Mouse (Mus musculus) stomach, postnatal 0 days (tissue): ENCODE results near the gene Tmem253. TPM values are rescaled to one million over a fixed set of nuclear protein-coding genes. Genes with fewer than 3 reads are reported as not detected.

Source experiments
- ATAC-seq: fragments of 200-750 bp; cut with Nextera tagmentation; 2 replicates; pipeline ENCODE4 v1.8.0; 2017; ENCODE audit not compliant: low FRiP score, low TSS enrichment
- DNase-seq: peaks from one replicate; pipeline ENCODE4 v3.0.0-alpha.2; 2016; ENCODE audit warnings: low spot score
- H3K27ac ChIP-seq: fragments of 300-500 bp; sonication (generic); replicated peaks from 2 replicates; pipeline ENCODE4 v1.5.1; 2014; ENCODE audit warnings: mild to moderate bottlenecking, control low read depth
- H3K27me3 ChIP-seq: fragments of 300-500 bp; sonication (generic); 2 replicates; pipeline ENCODE4 v1.6.1; 2014; ENCODE audit warnings: low read length; ENCODE audit not compliant: control insufficient read depth, insufficient read depth
- H3K36me3 ChIP-seq: fragments of 300-500 bp; sonication (generic); 2 replicates; pipeline ENCODE4 v1.6.1; 2014; ENCODE audit warnings: low read length, mixed read lengths; ENCODE audit not compliant: control insufficient read depth, insufficient read depth
- H3K4me1 ChIP-seq: fragments of 300-500 bp; sonication (generic); replicated peaks from 2 replicates; pipeline ENCODE4 v1.6.1; 2014; ENCODE audit warnings: antibody characterized with exemption; ENCODE audit not compliant: control insufficient read depth, insufficient read depth
- H3K4me2 ChIP-seq: fragments of 300-500 bp; sonication (generic); replicated peaks from 2 replicates; pipeline ENCODE4 v1.6.1; 2014; ENCODE audit warnings: low read depth, mild to moderate bottlenecking, control low read depth, moderate library complexity
- H3K4me3 ChIP-seq: fragments of 300-500 bp; sonication (generic); 2 replicates; pipeline ENCODE4 v1.5.1; 2014; ENCODE audit warnings: low read depth, low read length, control low read depth
- H3K9ac ChIP-seq: fragments of 300-500 bp; sonication (generic); 2 replicates; pipeline ENCODE4 v1.6.1; 2014; ENCODE audit warnings: mild to moderate bottlenecking, low read length, control low read depth, mixed read lengths
- H3K9me3 ChIP-seq: fragments of 300-500 bp; sonication (generic); 2 replicates; pipeline ENCODE4 v1.6.1; 2016; ENCODE audit warnings: low read length; ENCODE audit not compliant: control insufficient read depth
- CTCF ChIP-seq: IDR thresholded peaks from 2 replicates; pipeline ENCODE4 v1.5.1; 2016; ENCODE audit warnings: antibody characterized with exemption, low read depth, mild to moderate bottlenecking, moderate library complexity
- EP300 ChIP-seq: optimal IDR thresholded peaks from 2 replicates; pipeline ENCODE3; 2016; ENCODE audit warnings: antibody characterized with exemption
- WGBS: fragments of 180-500 bp; shearing (Covaris S2); extraction: QIAGEN DNeasy Blood & Tissue Kit; methylation state at CpG from one replicate; pipeline ENCODE4 v1.1.7; 2014; 5-methylcytosine and 5-hydroxymethylcytosine counted together
- polyA plus RNA-seq: library from polyadenylated mRNA; unstranded; fragments of >200 nt; fragmentation: Nextera tagmentation; extraction: Ambion mirVana; gene quantifications from 2 replicates; pipeline ENCODE4 v1.2.1, GENCODE M21; 2015

Tmem253 gene
- polyA plus RNA-seq, 1 experiment from 2014 or later = 4.9 TPM

GRCm38 (mm10) chr14:52014271-52014760 is 1.1 kb upstream of the Tmem253 start:
- Histone ChIP-seq H3K9me3 (no peaks in the 10 kb centered on the region), H3K36me3 (no peaks in the 10 kb centered on the region), H3K27ac (peak overlapping the region; percentile 99), H3K27me3 (no peaks in the 10 kb centered on the region), H3K4me1 (peaks cover 13% of the 10 kb centered on the region; the same call in 1 of the 2 replicates), H3K9ac (peak overlapping the region; percentile 87), H3K4me3 (peak overlapping the region; percentile 60), H3K4me2 (peak overlapping the region; percentile 71)
- DNase-seq (no peak), ATAC-seq (0 out of 2 replicates have a peak, but pooled peaks have one; percentile 3)
- WGBS = 0% methylated on average over 4 of the region's 80 CpGs
- TF ChIP-seq EP300 (no peak), CTCF (no peak)

- WGBS = under 1% methylated on average over 14 of the region's 28 CpGs
- H3K4me1 ChIP-seq = peaks cover 13% of the 10 kb centered on the region; the same call in 1 of the 2 replicates
- no peaks in the 10 kb centered on the region for H3K36me3 ChIP-seq
- no peaks in the 10 kb centered on the region for H3K27me3 ChIP-seq
- TF ChIP-seq EP300 (no peak), CTCF (no peak)
- ATAC-seq = 0 out of 2 replicates have a peak, but pooled peaks have one; percentile 22
- H3K9ac ChIP-seq = peak overlapping the region; percentile 87
- H3K27ac ChIP-seq = peak overlapping the region; percentile 99
- peak; percentile 78 for DNase-seq
- peak overlapping the region; percentile 60 for H3K4me3 ChIP-seq
- peak overlapping the region; percentile 71 for H3K4me2 ChIP-seq
- no peaks in the 10 kb centered on the region for H3K9me3 ChIP-seq
Measured at GRCm38 (mm10) chr14:52014761-52015311, 622 bp upstream of the Tmem253 start.

- 83% methylated on average over 13 of the region's 13 CpGs for WGBS
- DNase-seq = peak; percentile 68
- no peak for ATAC-seq
- Histone ChIP-seq H3K4me3 (no peak overlapping the region), H3K4me1 (peaks cover 13% of the 10 kb centered on the region; the same call in 1 of the 2 replicates), H3K9ac (no peak overlapping the region), H3K36me3 (no peaks in the 10 kb centered on the region), H3K9me3 (no peaks in the 10 kb centered on the region), H3K27ac (peak overlapping the region; percentile 99), H3K4me2 (peak overlapping the region; percentile 11; the same call in 1 of the 2 replicates), H3K27me3 (no peaks in the 10 kb centered on the region)
- no peak for TF ChIP-seq CTCF
- TF ChIP-seq EP300 = no peak
Measured at GRCm38 (mm10) chr14:52016625-52017405, 1.4 kb downstream of the Tmem253 start.

- 77% methylated on average over 4 of the region's 4 CpGs for WGBS
Measured at GRCm38 (mm10) chr14:52017662-52018061, 2.2 kb downstream of the Tmem253 start.

GRCm38 (mm10) chr14:52018248-52019050 is 3.0 kb downstream of the Tmem253 start:
- DNase-seq = no peak
- no peaks in the 10 kb centered on the region for H3K27me3 ChIP-seq
- ATAC-seq = no peak
- H3K36me3 ChIP-seq = no peaks in the 10 kb centered on the region
- no peaks in the 10 kb centered on the region for H3K9me3 ChIP-seq
- peak overlapping the region; percentile 75 for H3K4me2 ChIP-seq
- TF ChIP-seq EP300 (no peak), CTCF (no peak)
- H3K4me3 ChIP-seq = peak overlapping the region; percentile 71; the same call in 1 of the 2 replicates
- peak overlapping the region; percentile 95; the same call in 1 of the 2 replicates for H3K9ac ChIP-seq
- 82% methylated on average over 15 of the region's 15 CpGs for WGBS
- H3K4me1 ChIP-seq = peaks cover 13% of the 10 kb centered on the region; the same call in 1 of the 2 replicates
- H3K27ac ChIP-seq = peak overlapping the region; percentile 100; the same call in 1 of the 2 replicates

More at GRCm38 (mm10) chr14:52017662-52018061, 2.2 kb downstream of the Tmem253 start:
- Histone ChIP-seq H3K4me2 (no peak overlapping the region), H3K27me3 (no peaks in the 10 kb centered on the region), H3K4me1 (peaks cover 13% of the 10 kb centered on the region; the same call in 1 of the 2 replicates), H3K9me3 (no peaks in the 10 kb centered on the region), H3K4me3 (no peak overlapping the region), H3K36me3 (no peaks in the 10 kb centered on the region), H3K9ac (no peak overlapping the region), H3K27ac (no peak overlapping the region)
- DNase-seq = no peak
- no peak for ATAC-seq
- no peak for TF ChIP-seq EP300
- TF ChIP-seq CTCF = no peak
